Mouse (Mus musculus): ENCODE results near the gene Gins2. TPM values are rescaled to one million over a fixed set of nuclear protein-coding genes. Genes with fewer than 3 reads are reported as not detected.

Gins2 gene
- polyA plus RNA-seq, 1 experiment from 2014 or later, result 88.8 TPM

DNA sequence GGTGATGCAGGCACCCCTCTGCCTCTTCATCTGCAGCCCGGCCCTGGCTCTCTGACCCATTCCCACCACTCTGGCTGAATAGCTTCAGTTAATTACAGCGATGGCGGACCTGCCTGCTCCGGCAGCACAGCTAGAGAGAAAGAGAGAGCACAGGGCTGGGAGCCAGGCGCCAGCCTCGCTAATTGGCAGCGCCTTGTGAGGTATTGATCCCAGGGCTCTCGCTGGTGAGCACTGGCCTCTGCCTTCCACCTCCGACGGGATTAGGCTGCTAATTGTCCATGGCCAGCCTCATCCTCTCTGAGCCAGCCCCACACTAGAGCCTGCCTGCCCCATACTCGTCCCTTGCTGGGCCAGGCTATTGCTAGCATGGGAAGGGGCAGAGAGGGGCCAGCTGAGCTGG is 29.4 kb downstream of the Gins2 start:
- H3K9me3 ChIP-seq, result no peaks in the 10 kb centered on the region
- no peak overlapping the region for H3K4me2 ChIP-seq (replicated peaks)
- peaks cover 56% of the 10 kb centered on the region for H3K4me1 ChIP-seq (replicated peaks)
- H3K27ac ChIP-seq, result no peak overlapping the region
- no peaks in the 10 kb centered on the region for H3K27me3 ChIP-seq (replicated peaks)
- no peak overlapping the region for H3K4me3 ChIP-seq (replicated peaks)
- no peak for ATAC-seq
- H3K36me3 ChIP-seq, result 0 out of 2 replicates have a peak, but pooled peaks cover 2% of the 10 kb centered on the region
- WGBS, result 58% methylated on average over 11 of the region's 11 CpGs
- H3K9ac ChIP-seq, result no peak overlapping the region

DNA sequence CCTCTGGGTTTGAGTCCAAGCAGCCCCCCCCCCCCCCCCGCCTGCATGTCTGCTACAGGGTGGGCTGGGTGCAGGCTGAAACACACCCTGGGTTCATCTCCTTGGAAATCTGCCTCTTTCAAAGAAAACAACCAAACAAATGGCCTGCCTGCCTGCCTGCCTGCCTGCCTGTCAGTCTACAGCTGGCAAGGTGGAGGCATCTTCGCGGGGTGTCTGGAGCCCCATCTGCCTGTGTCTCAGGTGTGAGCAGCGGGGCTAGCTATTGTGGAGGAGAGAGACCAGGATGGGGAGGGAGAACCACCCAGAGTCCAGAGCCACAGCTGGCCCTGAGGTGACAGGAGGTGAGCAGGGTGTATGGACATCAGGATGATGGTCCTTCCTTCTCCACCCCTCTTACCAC is 30.9 kb downstream of the Gins2 start:
- H3K27ac ChIP-seq, result 0 out of 2 replicates have a peak overlapping the region, but pooled peaks have one; percentile 11
- peaks cover 41% of the 10 kb centered on the region for H3K4me1 ChIP-seq (replicated peaks)
- 73% methylated on average over 4 of the region's 4 CpGs for WGBS
- ATAC-seq, result no peak
- H3K4me2 ChIP-seq (replicated peaks), result no peak overlapping the region
- H3K27me3 ChIP-seq (replicated peaks), result no peaks in the 10 kb centered on the region
- 0 out of 2 replicates have a peak, but pooled peaks cover 5% of the 10 kb centered on the region for H3K36me3 ChIP-seq
- H3K4me3 ChIP-seq (replicated peaks), result no peak overlapping the region
- H3K9me3 ChIP-seq, result no peaks in the 10 kb centered on the region
- no peak overlapping the region for H3K9ac ChIP-seq

DNA sequence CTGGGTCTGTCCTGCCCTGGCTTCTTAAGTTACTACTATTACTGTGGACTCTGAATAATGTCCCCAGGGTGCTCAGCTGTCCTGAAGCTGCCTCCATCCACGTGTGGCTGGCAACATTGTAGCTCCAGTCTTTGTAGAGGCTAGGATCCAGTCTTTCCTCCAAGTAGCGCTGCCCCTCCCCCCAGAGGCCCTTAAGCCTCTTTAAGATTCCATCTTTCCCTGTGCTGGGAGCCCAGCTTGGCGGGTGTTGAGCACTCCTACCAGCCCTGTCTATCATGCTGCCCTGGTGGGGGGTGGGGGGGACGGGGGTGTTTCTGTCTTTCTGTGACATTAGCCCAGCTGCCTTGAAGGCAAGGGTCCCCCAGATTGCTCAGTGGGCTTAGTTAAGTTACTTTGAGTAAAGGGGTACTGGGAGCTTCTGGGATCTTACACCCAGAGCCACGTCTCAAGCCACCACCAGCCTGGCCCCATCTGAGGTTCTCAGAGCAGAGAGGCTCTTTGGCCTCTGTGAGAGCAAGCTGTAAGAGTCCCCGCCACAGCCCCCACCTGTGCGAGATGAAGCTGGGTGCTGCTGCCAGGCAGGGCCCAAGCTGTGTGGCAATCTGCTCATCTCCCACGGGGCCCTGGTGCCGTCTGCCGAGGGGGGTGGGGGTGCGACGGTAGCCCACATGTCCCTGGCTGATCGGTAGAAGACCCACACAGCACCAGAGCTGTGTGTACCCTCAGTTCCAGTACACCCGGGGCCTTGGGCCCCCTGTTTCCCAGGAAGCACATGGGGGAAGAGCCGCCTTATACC is 31.7 kb downstream of the Gins2 start:
- 71% methylated on average over 15 of the region's 15 CpGs for WGBS
- Histone ChIP-seq H3K9ac (no peak overlapping the region), H3K4me1 (replicated peaks) (peaks cover 33% of the 10 kb centered on the region)

DNA sequence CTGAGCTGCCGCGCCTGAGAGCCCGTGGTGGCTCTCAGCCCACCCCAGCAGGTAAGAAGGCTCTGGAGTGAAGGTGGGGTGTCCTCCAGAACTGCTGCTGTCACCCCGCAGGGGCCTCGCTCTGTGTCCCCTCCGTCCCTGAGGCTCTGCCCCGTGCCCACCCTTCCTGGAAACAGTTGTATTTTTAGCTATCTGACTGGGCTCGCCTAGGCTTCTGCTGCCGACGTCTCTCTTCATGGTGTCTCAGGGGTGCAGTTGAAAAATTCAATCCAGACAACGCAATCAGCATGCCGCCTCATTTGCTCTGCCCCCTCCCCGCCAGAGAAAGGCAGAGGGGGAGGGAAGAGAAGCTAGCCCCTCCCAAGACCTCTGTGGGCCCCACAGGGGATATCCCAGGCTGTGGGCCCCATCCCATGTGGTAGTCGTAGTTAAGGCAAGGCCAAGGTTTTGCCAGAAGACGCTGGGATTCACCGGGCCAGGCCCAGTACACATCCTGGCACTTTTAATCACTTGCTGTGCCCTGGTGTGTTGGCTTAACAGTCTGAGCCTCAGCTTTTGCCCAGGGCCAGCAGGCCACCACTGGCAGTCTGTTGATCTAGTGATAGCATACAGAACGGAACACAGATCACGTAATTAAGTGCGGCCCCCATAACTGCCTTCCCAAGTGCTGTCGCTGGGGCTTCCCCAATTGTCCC is 32.8 kb downstream of the Gins2 start:
- WGBS, result 63% methylated on average over 20 of the region's 20 CpGs
- H3K9ac ChIP-seq, result no peak overlapping the region
- H3K9me3 ChIP-seq, result no peaks in the 10 kb centered on the region
- no peak for ATAC-seq
- H3K4me2 ChIP-seq (replicated peaks), result no peak overlapping the region
- H3K4me3 ChIP-seq (replicated peaks), result no peak overlapping the region
- H3K36me3 ChIP-seq, result 0 out of 2 replicates have a peak, but pooled peaks cover 5% of the 10 kb centered on the region
- no peaks in the 10 kb centered on the region for H3K27me3 ChIP-seq (replicated peaks)
- peaks cover 36% of the 10 kb centered on the region for H3K4me1 ChIP-seq (replicated peaks)
- peak overlapping the region; percentile 40; the same call in 1 of the 2 replicates for H3K27ac ChIP-seq

More for the DNA sequence above, 31.7 kb downstream of the Gins2 start:
- H3K36me3 ChIP-seq, result 0 out of 2 replicates have a peak, but pooled peaks cover 5% of the 10 kb centered on the region
- H3K9me3 ChIP-seq, result no peaks in the 10 kb centered on the region
- no peak overlapping the region for H3K27ac ChIP-seq
- no peak for ATAC-seq
- H3K27me3 ChIP-seq (replicated peaks), result no peaks in the 10 kb centered on the region
- H3K4me2 ChIP-seq (replicated peaks), result no peak overlapping the region
- H3K4me3 ChIP-seq (replicated peaks), result no peak overlapping the region

DNA sequence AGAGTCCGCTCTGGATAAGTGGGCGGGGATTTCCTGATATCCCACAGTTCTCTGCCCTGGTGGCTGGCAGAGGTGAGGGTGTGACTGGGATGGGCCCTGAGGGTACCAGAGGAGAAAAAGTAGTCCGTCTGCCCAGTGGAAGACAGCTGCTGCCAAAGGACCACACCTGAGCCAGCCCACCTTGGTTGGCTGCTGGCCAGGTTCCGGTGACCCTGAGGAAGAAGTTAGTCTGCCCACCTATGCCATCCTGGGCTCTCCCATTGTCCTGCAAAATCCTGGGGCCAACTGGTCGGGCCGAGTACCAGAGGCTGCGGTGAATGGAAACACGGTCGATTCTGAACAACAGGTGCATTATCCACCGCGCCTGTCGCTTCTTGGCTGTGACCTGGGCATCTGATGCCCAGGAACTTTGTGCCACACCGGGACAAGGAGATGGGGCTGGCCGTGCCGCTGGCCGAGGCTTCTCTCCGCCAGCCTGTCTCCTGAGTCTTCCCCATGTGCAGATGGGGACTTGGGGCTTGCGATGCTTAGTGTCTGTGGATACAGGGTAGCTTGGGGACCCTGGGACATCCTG is 34.6 kb downstream of the Gins2 start:
- no peak for ATAC-seq
- no peak overlapping the region for H3K27ac ChIP-seq
- peaks cover 51% of the 10 kb centered on the region for H3K4me1 ChIP-seq (replicated peaks)
- 0 out of 2 replicates have a peak, but pooled peaks cover 5% of the 10 kb centered on the region for H3K36me3 ChIP-seq
- no peaks in the 10 kb centered on the region for H3K27me3 ChIP-seq (replicated peaks)
- H3K4me2 ChIP-seq (replicated peaks), result no peak overlapping the region
- H3K9me3 ChIP-seq, result no peaks in the 10 kb centered on the region
- 91% methylated on average over 18 of the region's 18 CpGs for WGBS
- no peak overlapping the region for H3K9ac ChIP-seq
- H3K4me3 ChIP-seq (replicated peaks), result no peak overlapping the region

DNA sequence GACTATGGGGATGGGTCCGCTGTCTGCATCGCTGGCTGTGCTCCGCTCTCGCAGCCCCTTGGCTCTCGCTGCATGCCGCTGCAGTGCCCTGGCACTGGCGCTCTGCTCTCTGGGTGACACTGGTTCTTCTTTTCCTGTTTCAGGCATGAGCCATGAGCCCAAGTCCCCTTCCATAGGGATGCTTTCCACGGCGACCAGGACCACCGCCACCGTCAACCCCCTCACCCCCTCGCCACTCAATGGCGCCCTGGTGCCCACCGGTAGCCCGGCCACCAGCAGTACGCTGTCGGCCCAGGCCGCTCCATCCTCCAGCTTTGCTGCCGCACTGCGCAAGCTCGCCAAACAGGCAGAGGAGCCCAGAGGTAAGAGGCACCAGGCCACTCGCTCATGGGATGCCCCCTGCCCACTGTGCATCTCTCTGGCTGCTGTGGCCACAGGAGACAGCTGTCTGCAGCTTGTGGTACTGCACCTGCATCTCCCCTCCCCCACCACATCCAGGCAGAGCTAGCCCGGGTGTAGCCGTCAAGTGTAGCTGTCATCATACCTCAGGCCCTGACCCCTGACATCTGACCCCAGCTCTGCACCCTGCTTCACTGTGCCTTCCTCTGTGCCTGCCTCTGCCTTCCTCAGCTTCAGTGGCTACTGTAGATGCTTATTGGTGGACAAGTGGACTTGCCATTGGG is 35.5 kb downstream of the Gins2 start:
- Histone ChIP-seq H3K4me2 (replicated peaks) (no peak overlapping the region), H3K4me3 (replicated peaks) (no peak overlapping the region), H3K27me3 (replicated peaks) (no peaks in the 10 kb centered on the region), H3K27ac (no peak overlapping the region), H3K4me1 (replicated peaks) (peaks cover 56% of the 10 kb centered on the region), H3K9ac (no peak overlapping the region), H3K9me3 (no peaks in the 10 kb centered on the region), H3K36me3 (0 out of 2 replicates have a peak, but pooled peaks cover 5% of the 10 kb centered on the region)
- 88% methylated on average over 24 of the region's 24 CpGs for WGBS
- no peak for ATAC-seq

DNA sequence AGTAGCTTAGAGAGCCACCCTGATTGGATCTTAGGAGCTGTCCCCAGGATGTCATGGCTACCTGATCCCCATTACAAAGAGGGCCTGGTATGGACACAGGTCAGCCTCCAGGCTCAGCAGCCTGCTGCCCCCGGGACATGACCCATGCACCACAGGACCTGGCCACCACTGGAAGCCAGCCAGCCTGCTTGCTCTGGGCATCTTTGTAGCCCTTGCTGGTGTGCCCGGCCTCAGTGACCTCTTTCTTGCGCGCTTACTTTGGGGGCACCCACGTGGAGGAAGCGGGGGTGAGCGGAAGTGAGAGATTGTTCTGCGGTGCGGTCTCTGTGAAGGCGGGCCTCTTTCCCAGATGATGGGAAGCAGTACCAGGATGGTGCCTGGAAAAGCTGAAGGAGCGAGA is 36.6 kb downstream of the Gins2 start:
- no peak overlapping the region for H3K4me2 ChIP-seq (replicated peaks)
- H3K9me3 ChIP-seq, result no peaks in the 10 kb centered on the region
- H3K36me3 ChIP-seq, result 0 out of 2 replicates have a peak, but pooled peaks cover 5% of the 10 kb centered on the region
- H3K27me3 ChIP-seq (replicated peaks), result no peaks in the 10 kb centered on the region
- ATAC-seq, result no peak
- WGBS, result 82% methylated on average over 11 of the region's 11 CpGs
- H3K4me1 ChIP-seq (replicated peaks), result peaks cover 64% of the 10 kb centered on the region
- H3K4me3 ChIP-seq (replicated peaks), result no peak overlapping the region
- no peak overlapping the region for H3K27ac ChIP-seq
- no peak overlapping the region for H3K9ac ChIP-seq

DNA sequence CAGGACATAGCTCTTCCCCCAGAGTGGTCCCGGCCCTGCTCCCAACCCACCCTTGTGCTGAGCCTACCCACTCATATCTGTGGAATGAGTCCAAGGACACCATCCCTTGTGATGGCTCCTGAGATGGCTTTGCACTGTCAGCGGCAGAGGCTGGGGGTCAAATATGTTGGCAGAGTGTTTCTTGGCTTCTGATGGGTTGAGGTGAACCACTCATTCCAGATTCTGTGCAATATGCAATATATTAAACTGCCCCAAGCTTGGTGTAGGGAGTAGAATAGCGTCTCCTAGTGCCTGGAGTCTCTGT is 37.5 kb downstream of the Gins2 start:
- Histone ChIP-seq H3K9ac (no peak overlapping the region), H3K4me1 (replicated peaks) (peaks cover 64% of the 10 kb centered on the region), H3K27me3 (replicated peaks) (no peaks in the 10 kb centered on the region), H3K4me2 (replicated peaks) (no peak overlapping the region), H3K36me3 (0 out of 2 replicates have a peak, but pooled peaks cover 5% of the 10 kb centered on the region), H3K27ac (no peak overlapping the region), H3K4me3 (replicated peaks) (no peak overlapping the region), H3K9me3 (no peaks in the 10 kb centered on the region)
- ATAC-seq, result no peak
- 82% methylated on average over 3 of the region's 3 CpGs for WGBS

DNA sequence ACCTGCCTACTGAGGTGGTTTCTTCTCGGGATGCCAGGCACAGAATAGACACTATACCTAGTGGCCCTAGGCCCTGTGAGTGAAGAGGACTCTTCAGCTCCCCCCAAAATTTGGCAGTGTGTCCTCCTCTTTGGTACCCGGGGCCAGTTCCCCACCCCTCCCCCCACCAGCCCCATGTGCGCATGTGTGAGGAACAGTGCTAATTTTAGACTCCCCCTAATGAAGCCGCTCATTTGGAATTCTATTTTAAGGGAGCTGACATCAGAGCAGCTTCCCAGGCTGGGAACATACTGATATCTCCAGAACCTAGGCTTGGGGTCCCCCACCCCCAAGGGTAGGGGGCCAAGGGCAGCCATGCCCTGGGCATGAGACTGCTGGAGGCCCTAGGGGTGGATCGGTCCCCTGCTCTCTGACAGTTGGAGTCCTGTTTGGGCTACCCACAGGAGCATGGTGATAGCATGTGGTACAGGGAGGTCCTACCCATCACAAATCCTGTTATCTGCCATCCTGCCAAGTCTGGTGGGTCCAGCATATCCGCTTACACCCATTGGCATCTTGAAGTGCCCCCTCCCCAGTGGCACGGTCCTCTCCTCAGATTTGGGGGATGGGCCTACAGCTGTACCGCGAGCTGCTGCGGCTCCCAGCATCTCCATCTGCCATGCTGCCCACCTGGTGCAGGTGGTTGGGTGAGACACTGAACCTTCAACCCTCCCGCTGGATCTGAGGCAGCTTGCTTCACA is 38.0 kb downstream of the Gins2 start:
- Histone ChIP-seq H3K4me3 (replicated peaks) (no peak overlapping the region), H3K27me3 (replicated peaks) (no peaks in the 10 kb centered on the region), H3K36me3 (0 out of 2 replicates have a peak, but pooled peaks cover 5% of the 10 kb centered on the region), H3K4me1 (replicated peaks) (peaks cover 62% of the 10 kb centered on the region), H3K9ac (no peak overlapping the region), H3K9me3 (no peaks in the 10 kb centered on the region), H3K4me2 (replicated peaks) (no peak overlapping the region), H3K27ac (peak overlapping the region; percentile 55; the same call in 1 of the 2 replicates)
- ATAC-seq, result no peak
- WGBS, result 81% methylated on average over 11 of the region's 11 CpGs

DNA sequence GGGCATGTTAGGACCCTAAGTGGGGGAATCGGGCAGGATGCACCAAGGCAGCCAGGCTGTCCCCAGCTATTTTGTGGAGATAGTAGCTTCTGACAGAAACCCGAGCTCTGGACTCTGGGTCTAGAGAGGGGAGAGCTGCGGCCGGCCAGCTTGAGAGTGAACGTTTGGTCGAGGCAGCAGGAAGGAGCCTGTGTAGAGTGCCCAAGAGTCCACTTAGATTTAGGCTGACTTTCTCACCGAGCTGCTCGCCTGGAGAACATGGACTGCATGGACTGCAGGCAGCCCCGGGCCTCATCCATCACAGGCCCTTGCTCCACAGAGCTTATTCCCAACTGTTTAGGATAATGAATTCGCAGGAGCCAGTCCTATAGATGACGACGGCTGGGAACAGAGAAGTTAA is 38.7 kb downstream of the Gins2 start:
- 41% methylated on average over 12 of the region's 12 CpGs for whole genome bisulfite sequencing
- no peak overlapping the region for H3K4me3 ChIP-seq (replicated peaks)
- H3K27ac ChIP-seq, result peak overlapping the region; percentile 55; the same call in 1 of the 2 replicates
- H3K4me2 ChIP-seq (replicated peaks), result no peak overlapping the region
- no peak for ATAC-seq
- H3K9ac ChIP-seq, result peak overlapping the region; percentile 6; the same call in 1 of the 2 replicates
- H3K27me3 ChIP-seq (replicated peaks), result no peaks in the 10 kb centered on the region
- 0 out of 2 replicates have a peak, but pooled peaks cover 5% of the 10 kb centered on the region for H3K36me3 ChIP-seq
- no peaks in the 10 kb centered on the region for H3K9me3 ChIP-seq
- H3K4me1 ChIP-seq (replicated peaks), result peaks cover 62% of the 10 kb centered on the region

DNA sequence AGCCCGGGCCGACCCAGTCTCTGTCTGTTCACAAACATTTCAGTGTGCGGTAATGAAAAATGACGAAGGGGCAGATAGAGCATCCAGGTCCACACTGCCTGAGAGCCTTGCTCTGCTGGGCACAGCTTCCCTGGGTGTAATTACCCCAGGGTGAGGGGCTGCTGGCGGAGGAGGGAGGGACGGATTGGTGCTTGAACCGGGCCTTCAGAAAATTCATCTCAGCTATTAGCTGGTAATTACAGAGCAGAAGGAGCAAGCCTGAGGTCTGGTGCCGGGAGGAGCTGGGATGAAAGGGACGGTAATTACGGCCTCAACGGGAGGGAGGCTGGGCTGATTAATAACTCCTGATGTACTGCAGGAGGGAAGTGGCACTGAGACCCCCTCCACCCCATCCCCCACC is 39.2 kb downstream of the Gins2 start:
- WGBS, result 30% methylated on average over 11 of the region's 11 CpGs

More for the DNA sequence above, 39.2 kb downstream of the Gins2 start:
- Histone ChIP-seq H3K4me2 (replicated peaks) (peak overlapping the region; percentile 47), H3K9me3 (no peaks in the 10 kb centered on the region), H3K4me3 (replicated peaks) (no peak overlapping the region), H3K27me3 (replicated peaks) (no peaks in the 10 kb centered on the region), H3K4me1 (replicated peaks) (peaks cover 63% of the 10 kb centered on the region), H3K36me3 (0 out of 2 replicates have a peak, but pooled peaks cover 5% of the 10 kb centered on the region), H3K9ac (peak overlapping the region; percentile 6; the same call in 1 of the 2 replicates), H3K27ac (peak overlapping the region; percentile 56; the same call in 1 of the 2 replicates)
- 0 out of 2 replicates have a peak, but pooled peaks have one; percentile 15 for ATAC-seq

Measured in intestine, embryonic 15.5 days (tissue).